In genomic region chr16:34825111-34825744, GRCm38 (mm10) we compare ENCODE assay signal across 27 mouse cellular contexts.
A peak's percentile ranks its signal among the peaks of the same experiment; 100 is the strongest.
DNase-seq lines count a peak whose midpoint lies in the region; ATAC-seq and TF ChIP-seq lines count a peak whose summit lies in the region.
"Had no signal": no experiment of that assay in that cellular context is flagged by ENCODE, and none has a peak within 500 bp of the region (broad histone marks: within the 10 kb centered on the region; RNA-seq: fewer than 3 reads in every experiment).

No protein-coding gene starts in this region.

- peak; percentile 59 for DNase-seq in limb, embryonic 14.5 days (ENCODE audit: low spot score)
- DNase-seq in limb, embryonic 10.5 days (ENCODE audit: low spot score): no peak
- peak; percentile 47 for DNase-seq in liver, postnatal 0 days
- peak; percentile 28 for DNase-seq in urinary bladder, postnatal 14 days (ENCODE audit: low spot score)
- DNase-seq in urinary bladder, postnatal 4 days (ENCODE audit: low spot score in 2 of 2): no peak
- DNase-seq in frontal cortex, postnatal 25 days (ENCODE audit: low spot score in 2 of 2): no peak
- DNase-seq: adrenal gland, adult 8-10 months; cerebellum, adult 11 months; cerebellum, adult 2 months; cerebellum, adult 9-11 months; cerebellum, postnatal 25 days; forebrain, postnatal 0 days; gastrocnemius, postnatal 25 days; heart, adult 18-20 months; heart, postnatal 10 days; heart, postnatal 36 days had no signal

- no peak for TF ChIP-seq POLR2A in limb, embryonic 14.5 days (IDR thresholded peaks at IDR 0.05; ENCODE audit: borderline replicate concordance, extremely low read depth, insufficient read depth, insufficient read length)

- 37% methylated on average over 7 of the region's 7 CpGs for WGBS in limb, embryonic 14.5 days
- WGBS in limb, embryonic 10.5 days: 80% methylated on average over 7 of the region's 7 CpGs
- 55% methylated on average over 7 of the region's 7 CpGs for WGBS in liver, postnatal 0 days (ENCODE audit: insufficient replicate concordance)
- 53% methylated on average over 7 of the region's 7 CpGs for WGBS in liver, embryonic 12.5 days (ENCODE audit: insufficient replicate concordance)

- no peak overlapping the region for H3K4me3 ChIP-seq in limb, embryonic 14.5 days (replicated peaks; ENCODE audit: low read length)
- no peak overlapping the region for H3K4me3 ChIP-seq in limb, embryonic 10.5 days
- no peak overlapping the region for H3K4me3 ChIP-seq in liver, postnatal 0 days (ENCODE audit: low read depth, low read length)
- H3K4me3 ChIP-seq in liver, embryonic 12.5 days: no peak overlapping the region
- H3K4me3 ChIP-seq: embryonic facial prominence, embryonic 12.5 days; embryonic facial prominence, embryonic 15.5 days; heart, embryonic 12.5 days; heart, embryonic 15.5 days; hindbrain, embryonic 10.5 days; hindbrain, embryonic 13.5 days had no signal

- no peak overlapping the region for H3K27ac ChIP-seq in limb, embryonic 14.5 days (replicated peaks; ENCODE audit: low read depth, low read length)
- no peak overlapping the region for H3K27ac ChIP-seq in limb, embryonic 10.5 days
- H3K27ac ChIP-seq in liver, postnatal 0 days (ENCODE audit: low read depth): no peak overlapping the region
- H3K27ac ChIP-seq in liver, embryonic 12.5 days: no peak overlapping the region
- H3K27ac ChIP-seq: embryonic facial prominence, embryonic 12.5 days; embryonic facial prominence, embryonic 15.5 days; heart, embryonic 15.5 days; hindbrain, embryonic 10.5 days; hindbrain, embryonic 13.5 days had no signal

- H3K4me2 ChIP-seq in limb, embryonic 14.5 days (replicated peaks; ENCODE audit: low read depth, low read length, severe bottlenecking): no peak overlapping the region
- H3K4me2 ChIP-seq in liver, postnatal 0 days (ENCODE audit: low read depth, low read length): no peak overlapping the region
- H3K4me2 ChIP-seq in liver, embryonic 12.5 days: no peak overlapping the region
- H3K4me2 ChIP-seq: embryonic facial prominence, embryonic 12.5 days; embryonic facial prominence, embryonic 15.5 days; heart, embryonic 12.5 days; heart, embryonic 15.5 days; hindbrain, embryonic 13.5 days had no signal

- ATAC-seq in limb, embryonic 14.5 days (ENCODE audit: low FRiP score, low read depth): no peak
- peak; percentile 64; the same call in 1 of the 2 replicates for ATAC-seq in liver, postnatal 0 days
- no peak for ATAC-seq in liver, embryonic 12.5 days
- ATAC-seq: activated CD4-positive, CD25-positive, alpha-beta regulatory T cell, adult 4 months; CD4-positive, CD25-positive, alpha-beta regulatory T cell, adult 4 months; forebrain, embryonic 14.5 days; forebrain, postnatal 0 days; hindbrain, embryonic 16.5 days had no signal

- no peaks in the 10 kb centered on the region for H3K9me3 ChIP-seq in limb, embryonic 14.5 days (ENCODE audit: control insufficient read depth, low read length)
- H3K9me3 ChIP-seq in limb, embryonic 10.5 days (replicated peaks): no peaks in the 10 kb centered on the region
- H3K9me3 ChIP-seq in liver, postnatal 0 days (ENCODE audit: low read length): no peaks in the 10 kb centered on the region
- no peaks in the 10 kb centered on the region for H3K9me3 ChIP-seq in liver, embryonic 12.5 days (replicated peaks)
- H3K9me3 ChIP-seq: embryonic facial prominence, embryonic 12.5 days; embryonic facial prominence, embryonic 15.5 days; heart, embryonic 12.5 days; heart, embryonic 15.5 days; hindbrain, embryonic 10.5 days; hindbrain, embryonic 13.5 days had no signal

- no peak for TF ChIP-seq EP300 in liver, postnatal 0 days (IDR thresholded peaks at IDR 0.05; ENCODE audit: low read depth)

- no peaks in the 10 kb centered on the region for H3K36me3 ChIP-seq in limb, embryonic 14.5 days (ENCODE audit: control insufficient read depth, insufficient read depth, low read length)
- H3K36me3 ChIP-seq in limb, embryonic 10.5 days: no peaks in the 10 kb centered on the region
- H3K36me3 ChIP-seq in liver, postnatal 0 days (replicated peaks; ENCODE audit: insufficient read depth, low read length): no peaks in the 10 kb centered on the region
- H3K36me3 ChIP-seq in liver, embryonic 12.5 days: no peaks in the 10 kb centered on the region
- H3K36me3 ChIP-seq: embryonic facial prominence, embryonic 12.5 days; embryonic facial prominence, embryonic 15.5 days; heart, embryonic 12.5 days; heart, embryonic 15.5 days; hindbrain, embryonic 13.5 days had no signal

- H3K4me1 ChIP-seq in limb, embryonic 14.5 days (ENCODE audit: control insufficient read depth, insufficient read depth, low read length): peaks cover 12% of the 10 kb centered on the region
- peaks cover 4% of the 10 kb centered on the region; the same call in 1 of the 2 replicates for H3K4me1 ChIP-seq in limb, embryonic 10.5 days
- no peaks in the 10 kb centered on the region for H3K4me1 ChIP-seq in liver, postnatal 0 days (ENCODE audit: insufficient read depth)
- no peaks in the 10 kb centered on the region for H3K4me1 ChIP-seq in liver, embryonic 12.5 days
- H3K4me1 ChIP-seq: embryonic facial prominence, embryonic 12.5 days; embryonic facial prominence, embryonic 15.5 days; heart, embryonic 12.5 days; heart, embryonic 15.5 days; hindbrain, embryonic 13.5 days had no signal

- no peak overlapping the region for H3K9ac ChIP-seq in limb, embryonic 14.5 days (ENCODE audit: low read depth, low read length, severe bottlenecking)
- no peak overlapping the region for H3K9ac ChIP-seq in liver, postnatal 0 days (replicated peaks)
- H3K9ac ChIP-seq in liver, embryonic 12.5 days: no peak overlapping the region
- H3K9ac ChIP-seq: embryonic facial prominence, embryonic 12.5 days; embryonic facial prominence, embryonic 15.5 days; forebrain, postnatal 0 days; heart, embryonic 12.5 days; heart, embryonic 15.5 days; hindbrain, embryonic 13.5 days had no signal

- no peak for TF ChIP-seq CTCF in liver, postnatal 0 days (IDR thresholded peaks at IDR 0.05; ENCODE audit: low read depth)

- H3K27me3 ChIP-seq in limb, embryonic 14.5 days (ENCODE audit: control insufficient read depth, insufficient read depth, low read length): no peaks in the 10 kb centered on the region
- H3K27me3 ChIP-seq in limb, embryonic 10.5 days (ENCODE audit: low read depth, poor library complexity, severe bottlenecking): no peaks in the 10 kb centered on the region
- H3K27me3 ChIP-seq in liver, postnatal 0 days (ENCODE audit: insufficient read depth, low read length): no peaks in the 10 kb centered on the region
- no peaks in the 10 kb centered on the region for H3K27me3 ChIP-seq in liver, embryonic 12.5 days (replicated peaks)
- H3K27me3 ChIP-seq: embryonic facial prominence, embryonic 12.5 days; embryonic facial prominence, embryonic 15.5 days; heart, embryonic 12.5 days; heart, embryonic 15.5 days; hindbrain, embryonic 13.5 days had no signal

Comparison
In these comparisons a context has a peak if more than half of its experiments do, and no peak if none do; other contexts are left out.
1. DNase-seq: peak in limb, embryonic 14.5 days (single experiment), liver, postnatal 0 days (single experiment) and urinary bladder, postnatal 14 days (single experiment); none in limb, embryonic 10.5 days (single experiment), urinary bladder, postnatal 4 days (0 of 2) and frontal cortex, postnatal 25 days (0 of 2).